ENCODE assay signal across 25 mouse cellular contexts in genomic region chr8:83158971-83159370, GRCm38 (mm10). TPM values are rescaled to one million over a fixed set of nuclear protein-coding genes. Genes with fewer than 3 reads are reported as not detected.
DNase-seq lines count a peak whose midpoint lies in the region; ATAC-seq and TF ChIP-seq lines count a peak whose summit lies in the region.
"Had no signal": no experiment of that assay in that cellular context is flagged by ENCODE, and none has a peak within 500 bp of the region (broad histone marks: within the 10 kb centered on the region; RNA-seq: fewer than 3 reads in every experiment).

No protein-coding gene starts in this region.

- H3K9me3 ChIP-seq in liver, postnatal 0 days (ENCODE audit: low read length) = no peaks in the 10 kb centered on the region
- no peaks in the 10 kb centered on the region for H3K9me3 ChIP-seq in liver, embryonic 12.5 days (replicated peaks)
- H3K9me3 ChIP-seq: embryonic facial prominence, embryonic 10.5 days; embryonic facial prominence, embryonic 15.5 days; forebrain, embryonic 13.5 days; limb, embryonic 12.5 days; megakaryocyte, embryonic 14.5 days; midbrain, embryonic 12.5 days; neural tube, embryonic 13.5 days had no signal

- ATAC-seq in liver, postnatal 0 days = peak; percentile 36; the same call in 1 of the 2 replicates
- no peak for ATAC-seq in liver, embryonic 12.5 days
- ATAC-seq in megakaryocyte progenitor cell, adult 5-6 weeks (replicated peaks; ENCODE audit: poor library complexity) = peak; percentile 26
- ATAC-seq: forebrain, embryonic 13.5 days; hindbrain, embryonic 16.5 days had no signal

- H3K9ac ChIP-seq in liver, postnatal 0 days (replicated peaks) = no peak overlapping the region
- H3K9ac ChIP-seq in liver, embryonic 12.5 days = no peak overlapping the region
- H3K9ac ChIP-seq: embryonic facial prominence, embryonic 15.5 days; forebrain, embryonic 13.5 days; limb, embryonic 12.5 days; midbrain, embryonic 12.5 days; neural tube, embryonic 13.5 days had no signal

- DNase-seq in liver, postnatal 0 days = no peak
- peak; percentile 26 to 33 for DNase-seq in B cell, adult 2 months
- peak; percentile 25 for DNase-seq in ES-CJ7 (ENCODE audit: low read depth, low spot score)
- no peak for DNase-seq in left cerebral cortex, adult 18-20 months (ENCODE audit: low spot score in 2 of 2)
- DNase-seq in kidney, postnatal 10 days = no peak
- DNase-seq: adrenal gland, postnatal 25 days; cerebellum, adult 11-12 months; cerebellum, postnatal 10 days; gastrocnemius, postnatal 14 days; heart, adult 2 months; kidney, adult 8-10 months; layer of hippocampus, adult 9-11 months; thymus, postnatal 14 days had no signal

- WGBS in liver, postnatal 0 days (ENCODE audit: insufficient replicate concordance) = 39% methylated on average over 3 of the region's 3 CpGs
- 30% methylated on average over 3 of the region's 3 CpGs for WGBS in liver, embryonic 12.5 days (ENCODE audit: insufficient replicate concordance)

- H3K4me2 ChIP-seq in liver, postnatal 0 days (ENCODE audit: low read depth, low read length) = no peak overlapping the region
- no peak overlapping the region for H3K4me2 ChIP-seq in liver, embryonic 12.5 days
- H3K4me2 ChIP-seq: embryonic facial prominence, embryonic 15.5 days; forebrain, embryonic 13.5 days; limb, embryonic 12.5 days; midbrain, embryonic 12.5 days; neural tube, embryonic 13.5 days had no signal

- 0 out of 2 replicates have a peak, but pooled peaks cover 5% of the 10 kb centered on the region for H3K4me1 ChIP-seq in liver, postnatal 0 days (ENCODE audit: insufficient read depth)
- 0 out of 2 replicates have a peak, but pooled peaks cover 4% of the 10 kb centered on the region for H3K4me1 ChIP-seq in liver, embryonic 12.5 days
- H3K4me1 ChIP-seq: embryonic facial prominence, embryonic 15.5 days; forebrain, embryonic 13.5 days; limb, embryonic 12.5 days; midbrain, embryonic 12.5 days; neural tube, embryonic 13.5 days had no signal

- H3K27me3 ChIP-seq in liver, postnatal 0 days (ENCODE audit: insufficient read depth, low read length) = no peaks in the 10 kb centered on the region
- peaks cover 4% of the 10 kb centered on the region; the same call in 1 of the 2 replicates for H3K27me3 ChIP-seq in liver, embryonic 12.5 days (replicated peaks)
- H3K27me3 ChIP-seq: embryonic facial prominence, embryonic 15.5 days; forebrain, embryonic 13.5 days; midbrain, embryonic 12.5 days had no signal

- no peak overlapping the region for H3K4me3 ChIP-seq in liver, postnatal 0 days (ENCODE audit: low read depth, low read length)
- no peak overlapping the region for H3K4me3 ChIP-seq in liver, embryonic 12.5 days
- H3K4me3 ChIP-seq: embryonic facial prominence, embryonic 10.5 days; embryonic facial prominence, embryonic 15.5 days; forebrain, embryonic 13.5 days; heart, adult 2 months; limb, embryonic 12.5 days; megakaryocyte, embryonic 14.5 days; midbrain, embryonic 12.5 days; neural tube, embryonic 13.5 days had no signal

- no peak for TF ChIP-seq EP300 in liver, postnatal 0 days (IDR thresholded peaks at IDR 0.05; ENCODE audit: low read depth)

- H3K36me3 ChIP-seq in liver, postnatal 0 days (replicated peaks; ENCODE audit: insufficient read depth, low read length) = no peaks in the 10 kb centered on the region
- H3K36me3 ChIP-seq in liver, embryonic 12.5 days = no peaks in the 10 kb centered on the region
- H3K36me3 ChIP-seq: embryonic facial prominence, embryonic 10.5 days; embryonic facial prominence, embryonic 15.5 days; limb, embryonic 12.5 days; midbrain, embryonic 12.5 days; neural tube, embryonic 13.5 days had no signal

- TF ChIP-seq CTCF in liver, postnatal 0 days (IDR thresholded peaks at IDR 0.05; ENCODE audit: low read depth) = no peak

- H3K27ac ChIP-seq in liver, postnatal 0 days (ENCODE audit: low read depth) = no peak overlapping the region
- H3K27ac ChIP-seq in liver, embryonic 12.5 days = no peak overlapping the region
- H3K27ac ChIP-seq: embryonic facial prominence, embryonic 10.5 days; embryonic facial prominence, embryonic 15.5 days; forebrain, embryonic 13.5 days; heart, adult 2 months; kidney, postnatal 0 days; limb, embryonic 12.5 days; midbrain, embryonic 12.5 days; neural tube, embryonic 13.5 days had no signal

RNA-seq across cellular contexts. Expression of gene Tbc1d9, which starts 6.2 kb away (rescaled TPM):
- 0.41 TPM in 2 replicates for polyA plus RNA-seq in liver, postnatal 0 days (2015; fragmentation: Nextera tagmentation; extraction: Ambion mirVana)
- polyA plus RNA-seq in liver, embryonic 12.5 days (2016; fragmentation: Nextera tagmentation; extraction: Ambion mirVana) = 0.60 and 0.72 TPM in 2 replicates
- 0.34 and 0.42 TPM in 2 replicates for total RNA-seq in megakaryocyte progenitor cell, adult 5-6 weeks (2015)
- total RNA-seq in megakaryocyte progenitor cell, adult 5-6 weeks (2017) = 0.71 and 1.3 TPM in 2 replicates
- total RNA-seq in left cerebral cortex, adult 18-20 months (2021) = 10 to 100 TPM; 96.2 to 97.5 TPM

RNA-seq across cellular contexts. Expression of gene Gm10645, which starts 7.0 kb away (rescaled TPM):
- 0.29 and 0.30 TPM in 2 replicates for polyA plus RNA-seq in liver, postnatal 0 days (2015; fragmentation: Nextera tagmentation; extraction: Ambion mirVana)
- 0.44 and 0.48 TPM in 2 replicates for polyA plus RNA-seq in liver, embryonic 12.5 days (2016; fragmentation: Nextera tagmentation; extraction: Ambion mirVana)
- 0.12 TPM in 1 of 2 replicates, not detected in the other for total RNA-seq in megakaryocyte progenitor cell, adult 5-6 weeks (2015)
- total RNA-seq in megakaryocyte progenitor cell, adult 5-6 weeks (2017) = not detected in 2 replicates
- 1 to 10 TPM; 1.8 to 2.0 TPM for total RNA-seq in left cerebral cortex, adult 18-20 months (2021)
- total RNA-seq: adrenal gland, postnatal 25 days; gastrocnemius, postnatal 14 days; liver, adult 2 months had no signal

Comparison
In these comparisons a context has a peak if more than half of its experiments do, and no peak if none do; other contexts are left out.
1. DNase-seq: peak in B cell, adult 2 months (2 of 2) and ES-CJ7 (single experiment); none in liver, postnatal 0 days (single experiment), left cerebral cortex, adult 18-20 months (0 of 2) and kidney, postnatal 10 days (single experiment).
2. RNA of gene Tbc1d9, which starts 6.2 kb away (total RNA-seq): 96.2 to 97.5 TPM in left cerebral cortex, adult 18-20 months; 0.34 to 1.3 TPM in megakaryocyte progenitor cell, adult 5-6 weeks; every median in the first group is over 10 times any median in the second.